Comparison of ENCODE assay signal across 9 mouse cellular contexts in genomic region chr6:113761644-113762043, GRCm38 (mm10). TPM values are rescaled to one million over a fixed set of nuclear protein-coding genes. Genes with fewer than 3 reads are reported as not detected.
A peak's percentile ranks its signal among the peaks of the same experiment; 100 is the strongest.
DNase-seq lines count a peak whose midpoint lies in the region; ATAC-seq and TF ChIP-seq lines count a peak whose summit lies in the region.
"Had no signal": no experiment of that assay in that cellular context is flagged by ENCODE, and none has a peak within 500 bp of the region (broad histone marks: within the 10 kb centered on the region; RNA-seq: fewer than 3 reads in every experiment).

No protein-coding gene starts in this region.

- no peaks in the 10 kb centered on the region for H3K27me3 ChIP-seq in heart, adult 2 months (ENCODE audit: control insufficient read depth, insufficient read depth, low read length)
- H3K27me3 ChIP-seq in heart, embryonic 12.5 days (replicated peaks), result peaks cover 55% of the 10 kb centered on the region

- 20% methylated on average over 7 of the region's 7 CpGs for WGBS in heart, adult 2 months
- WGBS in heart, embryonic 12.5 days, result 26% methylated on average over 7 of the region's 7 CpGs

- intact Hi-C loops in heart, adult 2 months (cut with DNase I), result loop anchor here (1.0 to 10.0 kb wide), 3 partner anchors 203 to 493 kb away; no protein-coding TSS in a partner anchor

- no peak overlapping the region for H3K27ac ChIP-seq in heart, adult 2 months
- no peak overlapping the region for H3K27ac ChIP-seq in heart, embryonic 12.5 days (ENCODE audit: poor library complexity, severe bottlenecking)

- TF ChIP-seq POLR2A in heart, adult 2 months (IDR thresholded peaks at IDR 0.05; ENCODE audit: insufficient read depth, low read depth, low read length), result no peak

- H3K79me2 ChIP-seq in heart, adult 2 months (replicated peaks; ENCODE audit: control insufficient read depth, insufficient read depth, low read length), result no peaks in the 10 kb centered on the region

- H3K4me2 ChIP-seq in heart, embryonic 12.5 days, result no peak overlapping the region

- H3K4me3 ChIP-seq in heart, adult 2 months, result no peak overlapping the region
- no peak overlapping the region for H3K4me3 ChIP-seq in heart, embryonic 12.5 days

- no peaks in the 10 kb centered on the region for H3K4me1 ChIP-seq in heart, adult 2 months (ENCODE audit: control insufficient read depth, insufficient read depth, low read length)
- no peaks in the 10 kb centered on the region for H3K4me1 ChIP-seq in heart, embryonic 12.5 days (replicated peaks)

- no peak overlapping the region for H3K9ac ChIP-seq in heart, adult 2 months (ENCODE audit: low read depth, low read length)
- H3K9ac ChIP-seq in heart, embryonic 12.5 days, result no peak overlapping the region

- no peak for ATAC-seq in heart, embryonic 12.5 days (ENCODE audit: insufficient number of reproducible peaks, low FRiP score)
- peak; percentile 78 for ATAC-seq in common myeloid progenitor, adult 5-6 weeks (replicated peaks; ENCODE audit: low read depth, poor library complexity, severe bottlenecking)
- peak; percentile 72 for ATAC-seq in granulocyte monocyte progenitor cell, adult 5-6 weeks (replicated peaks; ENCODE audit: poor library complexity, severe bottlenecking)

- TF ChIP-seq EP300 in heart, adult 2 months (IDR thresholded peaks at IDR 0.05; ENCODE audit: insufficient read depth, low read depth, low read length), result no peak

- TF ChIP-seq CTCF in heart, adult 2 months (IDR thresholded peaks at IDR 0.05), result peak; percentile 91

- H3K9me3 ChIP-seq in heart, embryonic 12.5 days (replicated peaks), result no peaks in the 10 kb centered on the region

- peak; percentile 35 to 46 for DNase-seq in heart, adult 2 months
- peak; percentile 89 for DNase-seq in adipocyte (ENCODE audit: low spot score)
- peak; percentile 70 to 73 for DNase-seq in kidney, postnatal 36 days
- DNase-seq in lung, postnatal 25 days (ENCODE audit: low spot score), result peak; percentile 73
- peak; percentile 76 for DNase-seq in retina, postnatal 7 days (ENCODE audit: low read depth, low spot score)

- H3K36me3 ChIP-seq in heart, adult 2 months (ENCODE audit: control insufficient read depth, insufficient read depth, low read length), result no peaks in the 10 kb centered on the region
- no peaks in the 10 kb centered on the region for H3K36me3 ChIP-seq in heart, embryonic 12.5 days

RNA-seq across cellular contexts. Expression of gene Sec13, which starts 21.1 kb away (rescaled TPM):
- 10 to 100 TPM; 66.8 to 68.8 TPM for total RNA-seq in heart, adult 2 months (2021)
- polyA plus RNA-seq in heart, adult 2 months (2012; rRNA removed), result 84.4 and 106 TPM in 2 replicates
- 208 and 211 TPM in 2 replicates for polyA plus RNA-seq in heart, embryonic 12.5 days (2016; fragmentation: Nextera tagmentation; extraction: Ambion mirVana)
- 82.1 and 90.0 TPM in 2 replicates for total RNA-seq in common myeloid progenitor, adult 5-6 weeks (2017)
- 141 and 145 TPM in 2 replicates for total RNA-seq in granulocyte monocyte progenitor cell, adult 5-6 weeks (2014; fragmentation: Nextera tagmentation)
- total RNA-seq in granulocyte monocyte progenitor cell, adult 5-6 weeks (2017), result 161 and 217 TPM in 2 replicates

RNA-seq across cellular contexts. Expression of gene Ghrl, which starts 42.0 kb away (rescaled TPM):
- total RNA-seq in heart, adult 2 months (2021), result not detected
- 0.76 and 1.1 TPM in 2 replicates for polyA plus RNA-seq in heart, adult 2 months (2012; rRNA removed)
- polyA plus RNA-seq in heart, embryonic 12.5 days (2016; fragmentation: Nextera tagmentation; extraction: Ambion mirVana), result 0.46 TPM in 1 of 2 replicates, not detected in the other
- not detected in 2 replicates for total RNA-seq in common myeloid progenitor, adult 5-6 weeks (2017)
- total RNA-seq in granulocyte monocyte progenitor cell, adult 5-6 weeks (2014; fragmentation: Nextera tagmentation), result not detected in 2 replicates
- 3.2 TPM in 1 of 2 replicates, not detected in the other for total RNA-seq in granulocyte monocyte progenitor cell, adult 5-6 weeks (2017)
- polyA plus RNA-seq: lung, embryonic 16.5 days had no signal
